Mouse (Mus musculus): ENCODE data around the gene Edil3. TPM values are rescaled to one million over a fixed set of nuclear protein-coding genes. Genes with fewer than 3 reads are reported as not detected.

Edil3 gene
- polyA plus RNA-seq, 1 experiment from 2014 or later = 22.6 TPM

DNA sequence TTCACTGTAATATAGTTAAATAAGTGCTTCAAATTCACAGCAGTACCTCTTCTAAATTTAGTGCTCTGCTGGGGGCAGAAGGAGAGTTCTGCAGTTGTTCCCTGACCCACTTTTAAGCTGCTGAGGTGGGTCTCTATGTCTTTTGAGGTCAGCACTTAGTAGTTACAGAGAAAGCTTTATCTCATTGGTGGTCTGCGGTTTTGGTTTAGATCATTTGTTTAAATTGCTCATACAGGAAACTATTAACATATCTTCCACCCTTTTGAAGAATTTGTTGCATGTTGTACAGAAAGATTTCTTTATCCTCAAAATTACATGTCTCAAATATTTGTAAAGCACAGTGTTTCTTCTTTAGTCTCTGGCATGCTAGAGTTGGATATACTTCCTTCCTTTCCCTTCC, 12.5 kb downstream of the Edil3 start:
- Histone ChIP-seq H3K4me1 (replicated peaks) (no peaks in the 10 kb centered on the region), H3K27ac (no peak overlapping the region), H3K9me3 (no peaks in the 10 kb centered on the region), H3K36me3 (no peaks in the 10 kb centered on the region), H3K4me3 (no peak overlapping the region), H3K27me3 (ENCODE audit: insufficient read depth, poor library complexity, severe bottlenecking) (no peaks in the 10 kb centered on the region)
- 93% methylated on average over 1 of the region's 1 CpGs for WGBS
- DNase-seq (ENCODE audit: low spot score) = no peak

DNA sequence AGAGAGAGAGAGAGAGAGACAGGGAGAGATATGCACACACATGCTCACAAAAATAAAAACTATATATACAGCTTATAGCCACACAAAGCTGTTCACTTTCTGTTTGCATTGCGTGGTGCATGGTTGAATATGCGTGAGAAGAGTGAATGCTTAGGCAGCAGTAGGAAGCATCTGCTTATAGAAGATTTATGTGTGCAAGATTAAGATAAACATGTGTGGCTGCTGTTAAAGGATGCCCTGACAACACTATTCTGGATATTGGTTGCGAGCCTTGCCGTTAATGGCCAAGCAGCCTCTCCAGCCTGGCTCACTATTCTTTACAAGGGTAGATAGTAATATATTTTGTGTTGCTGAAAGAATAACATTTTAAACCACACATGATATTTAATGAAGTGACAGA, 28.5 kb downstream of the Edil3 start:
- H3K9me3 ChIP-seq = no peaks in the 10 kb centered on the region
- H3K27me3 ChIP-seq (ENCODE audit: insufficient read depth, poor library complexity, severe bottlenecking) = no peaks in the 10 kb centered on the region
- no peak for DNase-seq (ENCODE audit: low spot score)
- H3K4me3 ChIP-seq = no peak overlapping the region
- H3K4me1 ChIP-seq (replicated peaks) = no peaks in the 10 kb centered on the region
- H3K27ac ChIP-seq = no peak overlapping the region
- WGBS = 93% methylated on average over 4 of the region's 4 CpGs
- no peaks in the 10 kb centered on the region for H3K36me3 ChIP-seq

DNA sequence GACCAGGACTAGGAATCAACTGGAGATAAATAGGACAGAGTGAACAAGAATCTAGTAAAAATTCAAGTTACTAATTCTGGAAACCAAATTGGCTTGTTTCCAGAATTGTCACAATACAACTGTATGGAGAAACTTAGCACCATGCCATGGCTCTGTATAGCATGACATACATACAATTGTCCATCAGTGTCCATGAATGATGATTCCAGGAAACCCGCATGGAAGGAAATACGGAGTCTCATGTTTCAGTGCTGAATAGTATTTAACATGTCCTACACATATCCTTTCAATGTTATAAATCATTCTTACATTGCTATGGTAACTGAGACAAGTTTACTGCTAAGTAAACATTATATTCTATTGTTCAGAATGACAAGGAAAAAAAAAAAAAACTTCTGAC, 58.7 kb downstream of the Edil3 start:
- no peak for DNase-seq (ENCODE audit: low spot score)
- Histone ChIP-seq H3K27ac (no peak overlapping the region), H3K4me1 (replicated peaks) (no peaks in the 10 kb centered on the region), H3K9me3 (no peaks in the 10 kb centered on the region), H3K4me3 (no peak overlapping the region), H3K36me3 (no peaks in the 10 kb centered on the region), H3K27me3 (ENCODE audit: insufficient read depth, poor library complexity, severe bottlenecking) (no peaks in the 10 kb centered on the region)
- WGBS = 98% methylated on average over 2 of the region's 2 CpGs

DNA sequence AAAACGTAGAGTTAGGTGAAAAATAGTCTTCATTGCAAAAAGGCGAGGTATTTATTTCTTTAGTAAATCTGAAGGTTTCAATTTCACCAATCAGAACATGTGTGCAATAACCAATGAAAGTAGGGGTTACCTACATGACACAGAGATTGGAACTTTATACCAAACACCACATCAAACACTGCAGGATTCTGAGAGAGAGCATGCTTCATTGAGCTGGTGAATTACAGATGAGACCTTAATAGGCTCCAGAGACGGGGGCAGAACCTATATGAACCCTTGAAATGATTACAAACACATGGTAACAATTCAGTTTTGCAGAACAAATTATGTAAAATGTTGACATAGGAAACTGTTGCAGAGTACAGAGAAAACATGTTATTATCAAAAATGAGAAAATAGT, 69.5 kb downstream of the Edil3 start:
- Histone ChIP-seq H3K27ac (no peak overlapping the region), H3K4me3 (no peak overlapping the region), H3K27me3 (ENCODE audit: insufficient read depth, poor library complexity, severe bottlenecking) (no peaks in the 10 kb centered on the region), H3K36me3 (no peaks in the 10 kb centered on the region), H3K9me3 (no peaks in the 10 kb centered on the region), H3K4me1 (replicated peaks) (no peaks in the 10 kb centered on the region)
- no peak for DNase-seq (ENCODE audit: low spot score)
- 70% methylated on average over 3 of the region's 3 CpGs for WGBS

DNA sequence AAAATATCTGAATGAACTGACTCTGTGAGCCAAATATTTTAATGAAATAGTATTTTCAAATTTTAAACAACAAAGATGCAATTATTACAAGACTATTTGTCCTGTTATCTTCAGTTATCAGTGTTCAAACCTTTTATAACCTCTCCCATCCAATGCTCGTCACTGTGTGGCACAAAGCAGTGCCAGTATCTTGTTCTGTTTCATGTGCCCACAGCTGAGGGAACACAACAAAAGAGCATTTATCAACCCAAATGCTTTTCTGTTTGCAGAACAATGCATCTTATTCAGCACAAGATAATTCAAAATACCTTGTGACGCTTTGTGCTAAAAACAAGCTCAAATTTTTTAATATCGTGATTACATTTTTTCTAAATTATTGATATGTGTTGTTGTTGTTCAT, 78.8 kb downstream of the Edil3 start:
- 87% methylated on average over 3 of the region's 3 CpGs for WGBS
- Histone ChIP-seq H3K4me3 (no peak overlapping the region), H3K27ac (no peak overlapping the region), H3K27me3 (ENCODE audit: insufficient read depth, poor library complexity, severe bottlenecking) (no peaks in the 10 kb centered on the region), H3K4me1 (replicated peaks) (no peaks in the 10 kb centered on the region), H3K9me3 (no peaks in the 10 kb centered on the region), H3K36me3 (no peaks in the 10 kb centered on the region)
- no peak for DNase-seq (ENCODE audit: low spot score)

DNA sequence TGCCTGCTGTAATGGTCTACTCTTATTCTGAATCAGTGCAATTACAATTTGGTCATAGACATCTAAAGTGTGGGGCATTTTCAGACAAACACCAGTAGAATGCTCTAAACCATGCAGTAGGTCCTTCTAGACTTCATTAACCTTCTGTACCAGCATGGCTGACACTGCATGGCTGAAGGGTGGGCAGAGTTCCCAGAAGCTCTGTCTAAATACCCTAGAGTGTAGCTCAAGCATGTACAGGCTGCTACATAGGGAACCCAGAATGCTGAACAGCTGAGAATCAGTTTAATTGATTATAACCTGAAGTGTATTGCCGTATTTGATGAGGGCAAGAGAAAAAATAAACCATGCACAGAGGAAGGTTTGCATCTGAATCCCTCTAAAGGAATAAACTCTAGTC, 86.1 kb downstream of the Edil3 start:
- Histone ChIP-seq H3K9me3 (no peaks in the 10 kb centered on the region), H3K27me3 (ENCODE audit: insufficient read depth, poor library complexity, severe bottlenecking) (no peaks in the 10 kb centered on the region), H3K4me1 (replicated peaks) (no peaks in the 10 kb centered on the region), H3K36me3 (no peaks in the 10 kb centered on the region), H3K27ac (no peak overlapping the region), H3K4me3 (no peak overlapping the region)
- DNase-seq (ENCODE audit: low spot score) = no peak
- 90% methylated on average over 1 of the region's 1 CpGs for WGBS

DNA sequence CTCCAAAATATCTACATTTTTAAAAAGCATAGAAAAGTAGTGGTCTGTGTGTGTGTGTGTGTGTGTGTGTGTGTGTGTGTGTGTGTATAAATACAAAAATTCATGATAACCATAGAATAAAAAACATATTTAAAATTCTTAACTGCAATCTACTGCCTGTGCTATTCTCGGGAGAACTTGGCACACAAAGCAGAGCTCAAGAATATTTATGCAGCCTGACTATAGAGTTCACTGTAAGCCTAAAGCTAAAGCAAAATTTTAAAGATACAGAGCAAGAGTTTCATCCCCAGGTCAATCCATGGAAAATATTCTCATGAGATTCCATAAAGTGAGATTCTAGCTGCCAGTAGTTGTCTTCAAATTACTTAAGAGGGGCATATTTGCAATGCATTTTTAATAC, 86.9 kb downstream of the Edil3 start:
- WGBS = 83% methylated on average over 1 of the region's 1 CpGs
- H3K4me1 ChIP-seq (replicated peaks) = no peaks in the 10 kb centered on the region
- H3K27ac ChIP-seq = no peak overlapping the region
- no peaks in the 10 kb centered on the region for H3K36me3 ChIP-seq
- H3K27me3 ChIP-seq (ENCODE audit: insufficient read depth, poor library complexity, severe bottlenecking) = no peaks in the 10 kb centered on the region
- H3K9me3 ChIP-seq = no peaks in the 10 kb centered on the region
- no peak for DNase-seq (ENCODE audit: low spot score)
- no peak overlapping the region for H3K4me3 ChIP-seq

DNA sequence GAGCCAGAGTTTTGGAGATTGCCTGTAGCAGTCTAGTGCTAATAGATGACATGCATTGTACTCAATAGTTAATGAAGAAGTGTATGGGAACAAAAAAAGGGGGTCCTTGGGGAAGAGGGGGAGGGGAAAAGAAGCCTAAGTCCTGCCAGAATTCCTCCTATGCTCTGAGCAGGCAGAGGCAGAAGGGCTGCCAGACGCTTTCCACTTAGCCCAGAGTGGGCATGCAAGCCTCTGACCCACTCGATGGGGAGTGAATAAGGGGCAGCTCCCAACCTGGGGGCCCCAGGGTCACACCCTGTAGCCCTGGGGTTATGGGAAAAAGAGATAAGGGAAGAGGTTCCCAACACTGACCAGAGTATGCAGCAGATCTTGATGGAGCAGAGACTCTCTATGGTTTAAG, 95.2 kb downstream of the Edil3 start:
- DNase-seq (ENCODE audit: low spot score) = no peak
- WGBS = 65% methylated on average over 2 of the region's 2 CpGs

DNA sequence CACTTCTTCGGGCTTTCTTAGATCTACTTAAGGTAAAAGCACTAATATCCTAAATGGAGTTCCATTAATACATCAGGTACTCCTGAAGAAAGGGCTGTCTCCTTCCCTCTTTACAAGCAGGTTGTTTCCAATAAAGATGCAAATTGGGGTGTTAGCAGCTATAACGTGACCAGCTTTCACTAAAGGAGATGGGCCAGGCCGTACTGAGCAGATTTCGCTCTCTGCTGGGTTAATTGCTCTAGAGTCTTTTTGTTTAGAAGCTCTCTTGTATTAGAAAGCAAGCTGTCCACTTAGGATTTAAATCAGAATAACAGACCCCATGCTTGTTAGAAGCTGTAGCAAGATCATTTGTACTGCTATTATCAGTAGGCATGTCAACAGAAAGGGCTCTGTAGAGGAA, 108.4 kb downstream of the Edil3 start:
- H3K4me3 ChIP-seq = no peak overlapping the region

More for the DNA sequence above, 95.2 kb downstream of the Edil3 start:
- H3K4me1 ChIP-seq (replicated peaks) = peaks cover 3% of the 10 kb centered on the region; the same call in 1 of the 2 replicates
- H3K27ac ChIP-seq = no peak overlapping the region
- no peaks in the 10 kb centered on the region for H3K9me3 ChIP-seq
- H3K4me3 ChIP-seq = no peak overlapping the region
- no peaks in the 10 kb centered on the region for H3K27me3 ChIP-seq (ENCODE audit: insufficient read depth, poor library complexity, severe bottlenecking)
- no peaks in the 10 kb centered on the region for H3K36me3 ChIP-seq

DNA sequence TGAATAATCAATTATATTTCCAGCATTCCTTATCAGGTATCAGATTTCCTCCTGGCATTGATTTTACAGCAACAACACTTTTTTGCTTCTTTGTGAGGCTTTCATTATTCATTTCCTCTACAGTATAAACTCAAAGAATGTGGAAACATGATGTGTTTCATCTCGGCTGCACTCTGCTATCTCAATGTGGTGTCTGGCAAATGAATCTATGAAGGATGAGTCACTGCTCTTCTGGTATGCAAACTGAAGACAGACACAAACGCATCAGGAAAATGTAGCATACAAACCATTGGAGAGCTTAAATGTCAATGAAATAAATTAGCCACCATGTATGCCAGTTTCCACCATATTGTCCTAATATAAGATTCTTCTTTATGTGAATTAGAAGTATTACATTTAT, 117.3 kb downstream of the Edil3 start:
- 90% methylated on average over 2 of the region's 2 CpGs for WGBS
- no peaks in the 10 kb centered on the region for H3K27me3 ChIP-seq (ENCODE audit: insufficient read depth, poor library complexity, severe bottlenecking)
- H3K9me3 ChIP-seq = no peaks in the 10 kb centered on the region
- H3K4me1 ChIP-seq (replicated peaks) = no peaks in the 10 kb centered on the region
- no peak overlapping the region for H3K27ac ChIP-seq
- H3K4me3 ChIP-seq = no peak overlapping the region
- no peak for DNase-seq (ENCODE audit: low spot score)
- no peaks in the 10 kb centered on the region for H3K36me3 ChIP-seq

More for the DNA sequence above, 108.4 kb downstream of the Edil3 start:
- Histone ChIP-seq H3K36me3 (no peaks in the 10 kb centered on the region), H3K27me3 (ENCODE audit: insufficient read depth, poor library complexity, severe bottlenecking) (no peaks in the 10 kb centered on the region), H3K4me1 (replicated peaks) (no peaks in the 10 kb centered on the region), H3K27ac (no peak overlapping the region), H3K9me3 (no peaks in the 10 kb centered on the region)
- DNase-seq (ENCODE audit: low spot score) = no peak
- 62% methylated on average over 4 of the region's 4 CpGs for WGBS

DNA sequence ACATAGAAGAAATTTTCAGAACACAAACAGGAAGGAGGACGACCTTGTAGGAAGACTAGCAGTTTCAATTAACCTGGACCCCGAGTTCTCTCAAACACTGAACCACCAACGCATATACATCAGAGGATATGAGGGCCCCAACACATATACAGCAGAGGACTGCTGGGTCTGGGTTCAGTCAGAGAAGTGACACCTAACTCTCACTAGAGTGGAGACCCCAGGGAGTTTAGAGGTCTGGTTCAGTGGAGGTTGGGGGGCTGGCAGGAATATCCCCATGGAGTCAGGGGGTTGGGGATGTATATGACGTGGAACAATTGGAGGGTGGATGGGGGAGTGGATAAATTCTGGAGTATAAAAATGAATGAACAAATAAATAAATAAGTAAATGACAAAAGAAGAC, 151.1 kb downstream of the Edil3 start:
- Histone ChIP-seq H3K4me1 (replicated peaks) (no peaks in the 10 kb centered on the region), H3K27me3 (ENCODE audit: insufficient read depth, poor library complexity, severe bottlenecking) (no peaks in the 10 kb centered on the region), H3K36me3 (no peaks in the 10 kb centered on the region), H3K27ac (no peak overlapping the region), H3K9me3 (no peaks in the 10 kb centered on the region), H3K4me3 (no peak overlapping the region)
- WGBS = 82% methylated on average over 4 of the region's 4 CpGs
- no peak for DNase-seq (ENCODE audit: low spot score)

DNA sequence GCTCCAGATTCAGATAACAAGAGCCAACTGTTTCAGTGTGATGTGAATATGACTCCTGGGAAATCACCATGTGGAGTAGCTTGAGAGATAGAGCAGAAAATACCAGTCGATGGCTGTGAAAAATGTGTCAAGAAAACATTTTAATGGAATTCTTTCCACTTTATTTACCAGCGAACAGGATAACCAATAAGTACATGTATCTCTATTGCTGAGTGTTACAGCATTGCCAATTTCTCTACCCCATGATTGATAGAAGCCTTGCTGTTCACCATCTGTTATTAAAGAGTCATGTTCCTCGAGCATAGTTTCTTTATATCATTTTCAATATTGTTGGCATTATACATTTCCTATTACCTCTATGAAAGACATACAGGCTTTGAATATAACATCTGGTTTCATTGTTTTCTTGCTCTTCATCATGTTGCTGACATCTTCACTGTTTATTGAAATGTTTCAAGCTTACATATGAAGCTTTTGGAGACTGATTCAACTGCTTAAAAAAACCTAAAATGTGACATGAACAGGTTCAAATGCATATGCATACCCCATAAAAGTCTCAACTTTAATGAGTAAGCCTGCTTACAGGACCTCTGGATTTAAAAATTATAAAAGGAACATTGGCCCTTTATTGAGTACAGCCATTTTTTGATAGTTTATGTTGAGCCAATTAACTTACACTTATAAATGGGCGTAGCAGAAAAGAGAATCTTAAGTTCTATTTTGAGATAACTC, 186.6 kb downstream of the Edil3 start:
- WGBS = 89% methylated on average over 4 of the region's 4 CpGs

DNA sequence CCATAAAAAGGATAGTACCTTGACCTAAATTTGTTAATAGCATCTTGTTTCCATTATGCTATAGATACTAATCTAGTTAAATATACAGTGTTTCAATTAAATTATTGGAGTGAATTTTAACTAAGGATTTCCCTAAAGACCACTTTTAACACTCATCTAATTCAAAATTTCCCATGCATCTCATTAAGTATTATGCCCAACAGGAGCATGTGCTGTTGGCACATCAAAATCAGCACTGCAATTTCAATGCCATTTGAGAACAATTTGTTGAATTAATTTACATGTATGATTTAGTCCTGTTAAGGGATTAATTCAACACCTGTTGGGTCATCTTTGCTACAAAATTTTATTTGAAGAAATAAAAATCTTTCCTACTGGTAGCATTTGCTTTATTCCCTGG, 191.2 kb downstream of the Edil3 start:
- Histone ChIP-seq H3K27ac (no peak overlapping the region), H3K4me1 (replicated peaks) (no peaks in the 10 kb centered on the region), H3K27me3 (ENCODE audit: insufficient read depth, poor library complexity, severe bottlenecking) (no peaks in the 10 kb centered on the region), H3K36me3 (no peaks in the 10 kb centered on the region), H3K4me3 (no peak overlapping the region), H3K9me3 (no peaks in the 10 kb centered on the region)
- DNase-seq (ENCODE audit: low spot score) = no peak

More for the DNA sequence above, 186.6 kb downstream of the Edil3 start:
- H3K36me3 ChIP-seq = no peaks in the 10 kb centered on the region
- H3K27me3 ChIP-seq (ENCODE audit: insufficient read depth, poor library complexity, severe bottlenecking) = no peaks in the 10 kb centered on the region
- H3K9me3 ChIP-seq = no peaks in the 10 kb centered on the region
- no peak for DNase-seq (ENCODE audit: low spot score)
- H3K4me1 ChIP-seq (replicated peaks) = no peaks in the 10 kb centered on the region
- H3K27ac ChIP-seq = no peak overlapping the region
- no peak overlapping the region for H3K4me3 ChIP-seq

All from hindbrain, embryonic 10.5 days (tissue).